Mouse (Mus musculus): ENCODE measurements around the gene Mb.

Gene Mb

GRCm38 (mm10) chr15:77027117-77027516 is 23.4 kb downstream of the Mb start:
- in situ Hi-C loops (cut with MboI): no loop called here

- in situ Hi-C loops (cut with MboI): no loop called here
Measured at GRCm38 (mm10) chr15:77025884-77026583, 24.4 kb downstream of the Mb start.

DNA sequence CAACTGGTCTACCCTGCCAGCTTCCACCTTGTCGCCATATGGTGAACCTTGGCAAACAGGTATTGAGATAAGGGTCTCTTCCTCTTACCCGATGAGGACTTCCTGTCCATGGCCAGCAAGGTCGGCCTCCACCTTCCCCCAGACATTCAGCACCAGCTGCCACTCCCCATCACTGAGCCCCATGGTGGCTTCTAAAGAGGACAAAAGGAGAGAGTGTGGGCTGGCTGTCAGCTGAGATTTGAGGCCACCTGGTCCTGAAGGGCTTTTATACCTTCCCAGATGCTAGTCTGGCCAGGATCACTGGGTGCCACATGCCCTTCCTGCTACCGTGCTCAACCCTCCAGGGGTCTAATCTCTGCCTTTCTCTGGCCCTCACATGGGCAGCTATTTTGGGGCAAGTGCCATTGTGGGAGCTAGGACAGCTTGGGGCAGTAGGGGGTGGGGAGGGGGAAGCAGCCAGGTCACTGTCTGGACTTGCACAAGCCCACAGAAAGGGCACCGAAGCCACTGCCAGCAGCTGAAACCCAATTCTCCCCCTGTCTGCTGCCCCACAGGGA is 28.0 kb downstream of the Mb start:
- in situ Hi-C loops (cut with MboI): no loop called here

- in situ Hi-C loops (cut with MboI): no loop called here
Measured at GRCm38 (mm10) chr15:77021851-77022250, 28.6 kb downstream of the Mb start.

GRCm38 (mm10) chr15:77021056-77021455 is 29.4 kb downstream of the Mb start:
- in situ Hi-C loops (cut with MboI): no loop called here

DNA sequence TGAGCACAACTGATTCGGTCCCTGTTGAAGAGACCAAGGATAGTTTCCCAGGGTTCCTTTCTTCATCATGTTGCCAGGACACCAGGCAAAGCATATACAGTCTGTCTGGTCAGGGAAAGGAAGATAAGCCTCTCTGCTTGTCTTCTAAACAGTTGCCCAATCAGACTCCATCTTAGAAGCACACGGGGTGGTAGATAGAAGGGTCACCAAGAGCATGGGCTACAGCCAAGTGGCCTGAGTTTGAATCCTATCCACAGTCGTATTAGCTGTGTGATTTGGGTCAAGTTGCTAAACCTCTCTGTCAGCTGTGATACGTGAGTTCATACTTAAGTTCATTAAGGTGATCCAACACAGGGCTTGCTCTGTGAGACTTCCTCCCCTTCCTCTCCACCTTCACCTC is 30.3 kb downstream of the Mb start:
- in situ Hi-C loops (cut with MboI): no loop called here

- in situ Hi-C loops (cut with MboI): no loop called here
Measured at GRCm38 (mm10) chr15:77019533-77019932, 30.9 kb downstream of the Mb start.

DNA sequence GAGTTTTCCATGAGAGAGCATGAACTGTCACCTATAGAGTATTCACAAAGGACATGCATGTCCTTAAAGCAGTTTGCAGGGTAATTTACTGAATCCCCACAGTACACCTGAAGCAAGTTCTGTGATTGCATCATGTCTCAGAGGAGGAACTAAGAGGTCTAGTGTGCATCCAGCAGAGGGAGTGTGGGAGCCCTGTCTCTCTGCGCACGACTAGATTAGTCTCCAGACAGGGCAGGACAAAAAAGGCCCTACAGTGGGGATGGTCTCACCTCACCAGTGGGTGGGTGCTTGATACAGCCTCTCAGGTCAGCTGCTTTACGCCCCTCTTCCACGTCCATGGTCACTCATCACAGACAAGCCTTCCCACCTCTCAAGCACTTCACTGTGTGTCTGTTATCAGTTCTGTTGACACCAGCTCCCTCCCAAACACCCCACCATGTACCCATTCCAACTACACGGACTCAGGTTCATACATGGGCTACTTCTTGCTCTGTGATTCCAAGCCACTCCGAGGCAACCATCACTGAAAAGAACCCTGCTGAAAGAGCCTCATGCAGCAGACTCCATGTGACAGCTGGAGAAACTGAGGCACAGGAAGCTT is 31.6 kb downstream of the Mb start:
- in situ Hi-C loops (cut with MboI): no loop called here

DNA sequence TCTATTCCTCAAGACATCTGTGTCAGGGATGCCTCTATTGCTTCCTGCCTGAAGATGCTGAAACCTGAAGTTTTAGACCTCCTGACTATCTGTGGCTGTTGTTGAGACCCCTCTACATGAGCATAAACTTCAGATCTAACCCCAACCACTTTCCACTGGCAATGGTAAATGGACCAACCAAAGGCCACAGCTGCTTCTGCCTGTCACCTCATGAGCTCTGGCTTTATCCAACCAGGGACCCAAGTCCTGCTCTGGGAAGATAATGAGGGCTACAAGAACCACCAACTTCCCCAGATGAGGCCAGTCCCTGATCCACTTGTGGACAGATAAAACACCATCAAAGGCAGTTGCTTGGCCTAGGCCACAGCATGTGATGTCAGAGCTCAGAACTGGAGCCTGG is 32.6 kb downstream of the Mb start:
- in situ Hi-C loops (cut with MboI): no loop called here

- in situ Hi-C loops (cut with MboI): no loop called here
Measured at GRCm38 (mm10) chr15:77016509-77016908, 34.0 kb downstream of the Mb start.

DNA sequence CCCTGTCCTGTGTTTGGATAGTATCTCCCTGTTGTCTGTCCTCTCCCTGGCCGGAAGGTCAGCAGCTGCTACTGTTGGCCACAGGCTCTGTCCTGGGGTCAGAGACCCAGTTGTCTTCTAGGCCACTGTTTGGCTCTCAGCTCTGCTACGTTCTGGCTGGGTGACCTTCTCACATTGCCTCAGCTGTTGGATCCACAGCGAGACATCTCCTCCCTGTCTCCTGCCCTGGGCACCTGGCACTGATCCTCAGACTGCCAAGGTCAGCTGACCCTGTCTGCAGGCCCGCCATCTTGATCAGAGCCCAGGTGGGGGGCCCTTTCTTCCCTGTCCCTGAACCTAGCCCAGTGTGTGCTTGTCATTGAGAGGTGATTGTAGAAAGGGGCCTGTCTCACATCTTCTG is 35.5 kb downstream of the Mb start:
- in situ Hi-C loops (cut with MboI): no loop called here

DNA sequence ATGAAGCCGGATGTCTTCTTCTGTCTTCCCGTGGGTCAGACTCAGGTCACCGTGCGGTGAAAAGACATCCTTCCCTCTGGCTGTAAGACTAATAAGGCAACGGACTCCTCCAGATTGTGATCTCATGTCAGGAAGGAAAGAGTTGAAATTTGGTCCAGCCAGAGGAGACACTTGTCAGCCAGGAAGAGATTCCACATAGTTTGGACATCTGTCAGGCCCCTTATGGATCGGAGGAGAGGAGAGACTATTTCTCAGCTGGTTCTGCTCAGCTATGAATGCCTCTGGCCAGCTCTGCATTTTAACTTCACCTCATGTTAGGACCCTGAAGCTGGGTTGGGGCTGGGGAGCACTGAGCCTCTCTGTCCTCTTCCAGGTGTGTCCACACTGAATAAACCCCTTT is 36.0 kb downstream of the Mb start:
- in situ Hi-C loops (cut with MboI): no loop called here

- in situ Hi-C loops (cut with MboI): no loop called here
Measured at GRCm38 (mm10) chr15:77013753-77014241, 36.7 kb downstream of the Mb start.

- in situ Hi-C loops (cut with MboI): no loop called here
Measured at GRCm38 (mm10) chr15:77008851-77009250, 41.6 kb downstream of the Mb start.

DNA sequence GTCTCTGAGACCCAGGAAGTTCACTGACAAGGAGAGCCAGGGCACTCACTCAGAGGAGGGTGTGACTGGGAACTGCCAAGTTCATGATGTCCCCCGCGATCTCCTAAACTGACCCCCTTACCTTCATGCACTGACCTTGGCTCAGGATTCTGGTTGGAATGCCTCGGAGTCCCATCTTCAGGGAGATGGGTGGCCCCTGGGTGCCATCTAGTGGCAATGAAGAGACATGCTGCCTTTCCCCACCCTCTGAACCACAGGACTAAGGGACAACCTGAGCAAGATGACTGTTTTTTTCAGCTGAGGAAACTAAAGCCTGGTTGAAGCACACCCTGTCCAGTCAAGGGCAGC is 46.6 kb downstream of the Mb start:
- in situ Hi-C loops (cut with MboI): no loop called here

DNA sequence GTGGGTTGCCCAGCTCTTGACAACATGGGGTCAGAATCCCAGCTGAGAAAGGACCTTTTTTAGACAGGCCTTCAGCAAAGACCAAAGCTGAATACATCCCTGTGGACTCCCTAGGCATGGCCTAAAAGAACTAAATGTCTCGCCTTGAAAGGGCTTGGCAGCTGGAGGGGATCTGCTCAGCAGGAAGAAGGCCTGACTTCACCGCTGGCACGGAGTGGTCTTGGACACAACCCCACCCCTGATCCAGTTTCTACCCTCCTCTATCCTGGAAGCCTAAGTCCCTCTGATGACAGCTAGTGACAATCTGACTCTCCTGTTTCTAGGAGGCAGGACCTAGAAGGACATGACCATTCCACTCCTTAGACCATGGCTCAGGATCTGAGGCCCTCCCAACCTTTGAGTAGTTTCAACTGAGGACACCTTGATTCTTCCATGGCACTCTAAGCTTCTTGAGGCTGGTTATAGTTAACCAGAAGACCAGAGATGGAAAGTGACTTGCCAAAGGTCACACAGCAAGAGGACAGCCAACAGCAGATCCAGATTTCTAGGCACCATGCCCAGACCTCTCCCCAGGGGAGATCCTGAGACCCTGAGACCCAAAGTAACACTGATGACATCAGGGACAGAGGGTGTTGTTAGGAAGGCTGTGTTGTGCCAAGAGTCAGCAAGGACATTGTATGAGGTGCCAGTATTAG is 47.1 kb downstream of the Mb start:
- in situ Hi-C loops (cut with MboI): no loop called here

- in situ Hi-C loops (cut with MboI): no loop called here
Measured at GRCm38 (mm10) chr15:76998878-76999588, 51.4 kb downstream of the Mb start.

GRCm38 (mm10) chr15:76998048-76998447 is 52.4 kb downstream of the Mb start:
- in situ Hi-C loops (cut with MboI): no loop called here

- in situ Hi-C loops (cut with MboI): no loop called here
Measured at GRCm38 (mm10) chr15:76994413-76994812, 56.1 kb downstream of the Mb start.

DNA sequence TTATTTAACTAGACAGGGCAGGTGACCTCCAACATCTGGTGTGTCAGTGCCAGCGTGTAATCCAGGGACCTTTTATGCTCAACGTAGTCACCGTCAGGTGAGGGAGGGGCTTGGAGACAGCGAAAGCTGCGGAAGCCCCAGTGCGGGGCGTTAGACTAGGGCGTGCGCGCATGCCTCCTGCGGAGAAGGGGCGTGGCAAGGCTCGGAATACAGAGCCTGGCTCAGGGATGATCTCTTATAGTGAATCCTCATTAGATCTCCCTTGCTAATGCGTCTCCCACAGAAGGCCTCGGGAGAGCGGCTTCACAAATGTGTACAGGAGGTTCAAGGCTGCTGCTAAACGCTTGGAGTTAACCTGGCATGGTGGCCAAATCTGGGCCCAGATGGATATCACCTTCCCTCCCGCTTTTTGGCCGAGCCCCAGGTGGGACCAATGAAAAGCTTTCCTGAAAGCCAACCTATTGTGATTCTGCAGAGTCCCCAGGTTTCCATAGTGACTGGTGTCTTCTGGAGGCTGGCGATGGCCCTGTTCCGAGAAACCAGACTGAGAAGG is 62.9 kb downstream of the Mb start:
- in situ Hi-C loops (cut with MboI): no loop called here

- in situ Hi-C loops (cut with MboI): no loop called here
Measured at GRCm38 (mm10) chr15:76987137-76987536, 63.3 kb downstream of the Mb start.

- in situ Hi-C loops (cut with MboI): no loop called here
Measured at GRCm38 (mm10) chr15:76982745-76983144, 67.7 kb downstream of the Mb start.
